Mouse (Mus musculus): Measurements from ENCODE around the gene Oxsr1. TPM values are rescaled to one million over a fixed set of nuclear protein-coding genes. Genes with fewer than 3 reads are reported as not detected.

Gene Oxsr1
- 36.4 TPM for polyA plus RNA-seq (2014; fragmentation: Illumina TruSeq; extraction: RNeasy Lipid Tissue Mini Kit (QIAGEN cat#74804); ENCODE audit: low read depth, low replicate concordance)

DNA sequence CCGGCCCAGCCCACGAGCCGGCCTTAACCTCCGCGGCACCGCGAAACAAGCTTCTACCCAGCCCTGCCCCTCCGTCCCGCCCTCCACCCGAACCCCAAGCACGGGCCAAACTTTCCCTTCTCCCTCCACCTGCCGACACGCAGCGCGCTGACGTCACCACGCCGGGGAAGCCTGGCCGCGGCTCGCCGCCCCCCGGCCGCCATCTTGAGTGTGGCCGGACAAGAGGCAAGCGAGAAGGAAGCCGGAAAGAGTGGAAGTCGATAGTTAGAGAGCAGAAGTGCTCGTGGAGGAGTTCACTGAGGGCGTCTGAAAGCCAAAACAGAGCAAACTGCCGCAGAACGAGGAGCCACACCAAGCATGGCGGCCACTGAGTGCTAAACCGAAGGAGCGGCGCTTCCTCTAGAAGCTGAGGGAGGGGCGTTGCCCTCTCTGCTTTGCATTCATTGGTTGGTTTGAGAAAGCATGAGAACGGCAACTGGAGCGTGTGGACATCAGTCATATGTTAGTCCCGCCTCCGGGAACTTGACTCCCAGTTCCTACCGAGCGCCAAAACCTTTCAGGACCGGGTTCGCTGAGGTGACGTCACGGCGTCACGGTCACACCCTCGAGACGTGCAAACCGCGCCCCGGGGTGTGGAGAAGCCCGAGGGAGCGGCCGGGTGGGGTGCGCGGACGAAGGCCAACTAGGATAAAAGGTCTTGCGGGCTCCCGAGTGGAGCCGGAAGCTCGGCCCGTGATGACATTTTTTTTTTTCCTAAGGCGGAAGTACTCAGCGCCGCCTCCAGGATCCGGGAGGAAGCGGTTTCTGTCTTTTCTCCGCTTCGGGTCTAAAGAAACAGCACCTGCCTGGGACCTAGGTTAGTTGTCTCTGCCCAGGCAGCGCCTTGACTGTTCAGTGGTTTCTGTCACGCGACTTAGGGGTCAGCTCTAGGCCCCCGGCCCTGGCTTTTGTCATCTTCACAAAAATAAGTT, at the start of gene Oxsr1:
TSS of gene Oxsr1 (minus strand) at position 139 of the 971 bp plus-strand sequence.

DNA sequence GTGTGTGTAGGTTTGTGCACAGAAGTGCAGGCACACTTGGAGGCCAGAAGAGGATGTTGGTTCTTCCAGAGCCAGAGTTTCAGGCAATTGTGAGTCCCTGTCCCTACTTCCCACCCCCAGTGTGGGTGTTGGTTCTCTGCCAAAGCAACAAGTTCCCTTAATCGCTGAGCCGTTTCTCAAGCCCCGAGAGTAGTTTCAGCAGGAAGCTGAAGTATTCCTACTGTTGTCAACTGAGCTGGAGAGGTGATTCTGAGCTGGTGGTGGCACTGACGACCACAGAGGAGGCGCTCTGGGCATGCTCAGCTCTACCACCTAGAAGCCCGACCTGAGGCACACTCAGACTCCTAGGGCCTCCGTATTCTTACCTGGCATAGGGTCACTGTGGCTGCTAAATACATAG, 43.1 kb upstream of the Oxsr1 start, which contains the start of gene Slc22a14:
TSS of gene Slc22a14 (minus strand) at position 270 of the 400 bp plus-strand sequence.

DNA sequence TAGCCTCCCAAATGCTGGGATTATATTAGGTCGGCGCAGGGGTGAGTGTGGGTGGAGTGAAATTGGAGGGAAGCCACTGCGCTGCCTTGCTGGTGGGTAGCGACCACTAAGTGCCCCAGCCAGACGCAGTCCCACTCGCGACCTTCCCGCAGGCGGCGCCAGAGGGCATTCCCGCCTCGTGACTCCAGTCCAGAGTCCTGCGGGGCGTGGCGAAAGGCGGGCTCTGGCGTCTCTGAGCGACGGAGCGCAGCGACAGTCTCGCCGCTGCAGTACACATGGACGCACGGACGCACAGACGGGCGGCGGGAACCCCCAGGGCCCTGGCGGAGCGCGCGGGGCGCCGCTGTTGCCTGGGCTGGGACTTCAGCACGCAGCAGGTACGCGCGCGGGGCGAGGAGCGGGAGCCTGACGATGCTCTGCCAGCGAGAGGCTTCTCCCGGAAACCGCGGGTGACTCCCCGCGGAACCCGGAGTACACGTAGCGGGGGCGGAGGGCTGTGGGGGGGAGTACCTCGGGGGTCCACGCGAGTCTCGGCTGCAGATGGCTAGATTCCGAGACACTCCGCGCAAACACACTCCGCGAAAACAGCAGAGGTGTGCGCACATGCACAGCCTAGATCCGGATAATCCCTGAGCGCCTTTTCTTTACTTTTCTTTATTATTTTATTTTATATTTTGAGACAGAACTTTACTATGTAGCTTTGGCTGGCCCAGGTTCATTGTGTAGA, 35.3 kb upstream of the Oxsr1 start, which contains the start of gene Xylb:
TSS of gene Xylb (plus strand) at position 51 of the 727 bp plus-strand sequence.

GRCm38 (mm10) chr9:119340909-119341816, 18.9 kb upstream of the Oxsr1 start, which contains the start of gene Myd88:
TSS of gene Myd88 (minus strand) at chr9:119341411.

GRCm38 (mm10) chr9:119339558-119340211, 17.5 kb upstream of the Oxsr1 start, which contains the start of gene Acaa1a:
TSS of gene Acaa1a (plus strand) at chr9:119339676.

DNA sequence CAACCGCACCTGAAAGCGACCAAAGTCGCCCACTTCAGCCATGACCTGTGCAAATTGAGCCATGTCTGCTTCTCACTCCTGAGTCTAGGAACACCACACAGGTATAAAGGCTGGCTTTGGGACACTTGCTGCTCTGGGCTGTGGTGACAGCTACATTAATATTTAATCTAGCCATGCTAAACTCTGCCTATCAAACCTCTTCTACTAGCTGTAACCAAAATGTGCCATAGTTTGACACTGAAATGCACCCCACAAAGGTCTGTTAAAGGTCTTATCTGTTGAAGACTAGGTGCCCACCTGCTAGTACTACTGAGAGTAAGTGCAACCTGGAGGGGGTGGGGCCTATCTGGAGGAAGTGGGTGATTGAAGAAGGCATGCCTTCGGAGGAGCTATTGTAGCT, 113.2 kb downstream of the Oxsr1 start, which contains the start of gene Slc22a13:
TSS of gene Slc22a13 (minus strand) at position 101 of the 400 bp plus-strand sequence.

Other genes with a start within 250 kb of the Oxsr1 start
- 25.7 TPM for gene Plcd1, start 228.9 kb downstream of the Oxsr1 start, polyA plus RNA-seq (2014; fragmentation: Illumina TruSeq; extraction: RNeasy Lipid Tissue Mini Kit (QIAGEN cat#74804); ENCODE audit: low read depth, low replicate concordance)
- 0.13 TPM for gene Dlec1, start 219.9 kb downstream of the Oxsr1 start, polyA plus RNA-seq (2014; fragmentation: Illumina TruSeq; extraction: RNeasy Lipid Tissue Mini Kit (QIAGEN cat#74804); ENCODE audit: low read depth, low replicate concordance)
- 1.3 TPM for gene Acaa1b, start 165.3 kb downstream of the Oxsr1 start, polyA plus RNA-seq (2014; fragmentation: Illumina TruSeq; extraction: RNeasy Lipid Tissue Mini Kit (QIAGEN cat#74804); ENCODE audit: low read depth, low replicate concordance)
- not detected for gene Gm47289, start 163.3 kb downstream of the Oxsr1 start, polyA plus RNA-seq (2014; fragmentation: Illumina TruSeq; extraction: RNeasy Lipid Tissue Mini Kit (QIAGEN cat#74804); ENCODE audit: low read depth, low replicate concordance)
- not detected for gene Slc22a13, start 113.3 kb downstream of the Oxsr1 start, polyA plus RNA-seq (2014; fragmentation: Illumina TruSeq; extraction: RNeasy Lipid Tissue Mini Kit (QIAGEN cat#74804); ENCODE audit: low read depth, low replicate concordance)
- 80.0 TPM for gene Acaa1a, start 17.2 kb upstream of the Oxsr1 start, polyA plus RNA-seq (2014; fragmentation: Illumina TruSeq; extraction: RNeasy Lipid Tissue Mini Kit (QIAGEN cat#74804); ENCODE audit: low read depth, low replicate concordance)
- gene Myd88, start 19.0 kb upstream of the Oxsr1 start, polyA plus RNA-seq (2014; fragmentation: Illumina TruSeq; extraction: RNeasy Lipid Tissue Mini Kit (QIAGEN cat#74804); ENCODE audit: low read depth, low replicate concordance) = 15.7 TPM
- 0.92 TPM for gene Xylb, start 35.0 kb upstream of the Oxsr1 start, polyA plus RNA-seq (2014; fragmentation: Illumina TruSeq; extraction: RNeasy Lipid Tissue Mini Kit (QIAGEN cat#74804); ENCODE audit: low read depth, low replicate concordance)
- not detected for gene Slc22a14, start 43.1 kb upstream of the Oxsr1 start, polyA plus RNA-seq (2014; fragmentation: Illumina TruSeq; extraction: RNeasy Lipid Tissue Mini Kit (QIAGEN cat#74804); ENCODE audit: low read depth, low replicate concordance)
- gene Acvr2b, start 79.7 kb upstream of the Oxsr1 start, polyA plus RNA-seq (2014; fragmentation: Illumina TruSeq; extraction: RNeasy Lipid Tissue Mini Kit (QIAGEN cat#74804); ENCODE audit: low read depth, low replicate concordance) = 2.5 TPM
- 2.4 TPM for gene Exog, start 122.5 kb upstream of the Oxsr1 start, polyA plus RNA-seq (2014; fragmentation: Illumina TruSeq; extraction: RNeasy Lipid Tissue Mini Kit (QIAGEN cat#74804); ENCODE audit: low read depth, low replicate concordance)

All from heart, adult 10 weeks (tissue).